Mouse (Mus musculus) heart, embryonic 11.5 days (tissue): ENCODE data around the gene Lhpp. TPM values are rescaled to one million over a fixed set of nuclear protein-coding genes. Genes with fewer than 3 reads are reported as not detected.

Source experiments
- ATAC-seq: fragments of 200-750 bp; cut with Nextera tagmentation; replicated peaks from 2 replicates; pipeline ENCODE4 v1.8.0; 2017; ENCODE audit warnings: moderate library complexity; ENCODE audit not compliant: insufficient number of reproducible peaks, low FRiP score, low TSS enrichment
- H3K27ac ChIP-seq: fragments of 300-500 bp; sonication (generic); 2 replicates; pipeline ENCODE4 v1.5.1; 2014; ENCODE audit warnings: mild to moderate bottlenecking, low read depth, low read length
- H3K27me3 ChIP-seq: fragments of 300-500 bp; sonication (generic); 2 replicates; pipeline ENCODE4 v1.6.1; 2014; ENCODE audit warnings: mild to moderate bottlenecking, low read length, mixed read lengths; ENCODE audit not compliant: control insufficient read depth, insufficient read depth
- H3K36me3 ChIP-seq: fragments of 300-500 bp; sonication (generic); 2 replicates; pipeline ENCODE4 v1.6.1; 2014; ENCODE audit warnings: mild to moderate bottlenecking, low read length, moderate library complexity, mixed read lengths; ENCODE audit not compliant: control insufficient read depth, insufficient read depth
- H3K4me1 ChIP-seq: fragments of 300-500 bp; sonication (generic); 2 replicates; pipeline ENCODE4 v1.6.1; 2014; ENCODE audit warnings: low read length; ENCODE audit not compliant: control insufficient read depth, insufficient read depth
- H3K4me2 ChIP-seq: fragments of 300-500 bp; sonication (generic); 2 replicates; pipeline ENCODE4 v1.6.1; 2014; ENCODE audit warnings: mild to moderate bottlenecking, moderate library complexity
- H3K4me3 ChIP-seq: fragments of 300-500 bp; sonication (generic); 2 replicates; pipeline ENCODE4 v1.5.1; 2014; ENCODE audit warnings: low read depth, low read length
- H3K9ac ChIP-seq: fragments of 300-500 bp; sonication (generic); 2 replicates; pipeline ENCODE4 v1.6.1; 2014; ENCODE audit warnings: mild to moderate bottlenecking, low read depth, low read length, moderate library complexity
- H3K9me3 ChIP-seq: fragments of 300-500 bp; sonication (generic); replicated peaks from 2 replicates; pipeline ENCODE4 v1.6.1; 2016; ENCODE audit warnings: low read length; ENCODE audit not compliant: control insufficient read depth
- WGBS: fragments of 180-500 bp; shearing (Covaris S2); extraction: QIAGEN DNeasy Blood & Tissue Kit; methylation state at CpG from one replicate; pipeline ENCODE4 v1.1.7; 2014; ENCODE audit not compliant: insufficient replicate concordance; 5-methylcytosine and 5-hydroxymethylcytosine counted together
- polyA plus RNA-seq: library from polyadenylated mRNA; unstranded; fragments of >200 nt; fragmentation: Nextera tagmentation; extraction: Ambion mirVana; gene quantifications from 2 replicates; pipeline ENCODE4 v1.2.1, GENCODE M21; 2014

Lhpp gene
- polyA plus RNA-seq, 1 experiment from 2014 or later = 21.9 TPM

DNA sequence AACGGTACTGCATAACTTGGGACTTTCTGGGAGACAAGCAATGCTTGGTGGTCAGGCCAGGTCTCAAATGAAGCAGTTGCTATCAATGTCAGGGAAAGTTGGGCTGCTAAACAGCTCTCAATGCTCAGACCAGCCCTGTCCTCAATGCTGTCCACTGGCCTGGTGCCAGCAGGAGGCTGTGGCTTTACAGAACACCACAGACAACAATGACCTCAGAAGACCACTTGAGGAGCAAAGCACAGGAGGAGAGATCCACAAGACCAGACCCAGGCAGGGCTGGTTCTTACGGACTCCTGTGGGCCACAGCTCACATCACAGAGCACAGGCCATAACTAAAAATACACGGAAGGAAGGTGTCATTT lies 143.9 kb downstream of the Lhpp start:
- no peaks in the 10 kb centered on the region for H3K27me3 ChIP-seq
- no peak overlapping the region; the same call in 1 of the 2 replicates for H3K4me2 ChIP-seq
- H3K4me1 ChIP-seq = peaks cover 24% of the 10 kb centered on the region
- no peak overlapping the region for H3K9ac ChIP-seq
- 0 out of 2 replicates have a peak, but pooled peaks have one; percentile 6 for ATAC-seq
- H3K4me3 ChIP-seq = no peak overlapping the region
- H3K36me3 ChIP-seq = peaks cover 15% of the 10 kb centered on the region; the same call in 1 of the 2 replicates
- H3K27ac ChIP-seq = peak overlapping the region; percentile 2
- WGBS = 43% methylated on average over 3 of the region's 3 CpGs
- H3K9me3 ChIP-seq = no peaks in the 10 kb centered on the region

Other genes starting within 250 kb of the Lhpp start
- gene Oat, start 34.2 kb upstream of the Lhpp start, polyA plus RNA-seq = 162 and 186 TPM in 2 replicates
- gene Nkx1-2, start 11.0 kb upstream of the Lhpp start, polyA plus RNA-seq = 0.04 TPM in 1 of 2 replicates, not detected in the other
- gene Fam53b, start 203.2 kb downstream of the Lhpp start, polyA plus RNA-seq = 11.9 and 14.5 TPM in 2 replicates
- gene Eef1akmt2, start 242.0 kb downstream of the Lhpp start, polyA plus RNA-seq = 43.7 and 44.4 TPM in 2 replicates
- gene Abraxas2, start 248.6 kb downstream of the Lhpp start, polyA plus RNA-seq = 31.5 and 35.2 TPM in 2 replicates